Mouse (Mus musculus): ENCODE results near the gene Krtap19-4.

Krtap19-4 gene

GRCm38 (mm10) chr16:88884989-88885388 is at the start of gene Krtap19-4:
Gene Krtap19-4 (minus strand): TSS chr16:88885089.
- in situ Hi-C loops (cut with MboI, MseI), result no loop called here

- in situ Hi-C loops (cut with MboI, MseI), result no loop called here
Measured at GRCm38 (mm10) chr16:88932165-88932564, 47.3 kb upstream of the Krtap19-4 start, which contains the start of gene Krtap19-9b. Gene Krtap19-9b (minus strand): TSS chr16:88932265.

GRCm38 (mm10) chr16:88896357-88896756 is 11.5 kb upstream of the Krtap19-4 start, which contains the start of gene Krtap19-5:
Gene Krtap19-5 (minus strand): TSS chr16:88896457.
- in situ Hi-C loops (cut with MboI, MseI), result no loop called here

- in situ Hi-C loops (cut with MboI, MseI), result no loop called here
Measured at GRCm38 (mm10) chr16:88886870-88887269, 2.0 kb upstream of the Krtap19-4 start.

- in situ Hi-C loops (cut with MboI, MseI), result no loop called here
Measured at GRCm38 (mm10) chr16:88877938-88878337, 7.0 kb downstream of the Krtap19-4 start, which contains the start of gene Krtap19-3. Gene Krtap19-3 (minus strand): TSS chr16:88878038.

GRCm38 (mm10) chr16:88874169-88874568 is 10.7 kb downstream of the Krtap19-4 start, which contains the start of gene Krtap19-2:
Gene Krtap19-2 (minus strand): TSS chr16:88874269.
- in situ Hi-C loops (cut with MboI, MseI), result no loop called here

GRCm38 (mm10) chr16:88869311-88869710 is 15.6 kb downstream of the Krtap19-4 start, which contains the start of gene Krtap19-1:
Gene Krtap19-1 (minus strand): TSS chr16:88869411.
- in situ Hi-C loops (cut with MboI, MseI), result no loop called here

- in situ Hi-C loops (cut with MboI, MseI), result no loop called here
Measured at GRCm38 (mm10) chr16:88864887-88865407, 19.9 kb downstream of the Krtap19-4 start.

- in situ Hi-C loops (cut with MboI, MseI), result no loop called here
Measured at GRCm38 (mm10) chr16:88851450-88851849, 33.4 kb downstream of the Krtap19-4 start.

GRCm38 (mm10) chr16:88848558-88848957 is 36.3 kb downstream of the Krtap19-4 start:
- in situ Hi-C loops (cut with MboI, MseI), result loop anchor here in 1 of 2 experiments (25.0 kb wide), 1 partner anchor 1311 kb away; no protein-coding TSS in a partner anchor

- in situ Hi-C loops (cut with MboI, MseI), result loop anchor here in 1 of 2 experiments (25.0 kb wide), 1 partner anchor 1310 kb away; no protein-coding TSS in a partner anchor
Measured at GRCm38 (mm10) chr16:88847363-88847762, 37.5 kb downstream of the Krtap19-4 start.

All from T-helper 17 cell (primary cell).